Mouse (Mus musculus) neural tube, embryonic 10.5 days (tissue): ENCODE results near the gene Atraid.
A peak's percentile ranks its signal among the peaks of the same experiment; 100 is the strongest.

ENCODE experiments used
- DNase-seq: peaks from one replicate; pipeline ENCODE4 v3.0.0-alpha.2; 2017; ENCODE audit warnings: low spot score; ENCODE audit errors: extremely low spot score

Atraid gene

DNA sequence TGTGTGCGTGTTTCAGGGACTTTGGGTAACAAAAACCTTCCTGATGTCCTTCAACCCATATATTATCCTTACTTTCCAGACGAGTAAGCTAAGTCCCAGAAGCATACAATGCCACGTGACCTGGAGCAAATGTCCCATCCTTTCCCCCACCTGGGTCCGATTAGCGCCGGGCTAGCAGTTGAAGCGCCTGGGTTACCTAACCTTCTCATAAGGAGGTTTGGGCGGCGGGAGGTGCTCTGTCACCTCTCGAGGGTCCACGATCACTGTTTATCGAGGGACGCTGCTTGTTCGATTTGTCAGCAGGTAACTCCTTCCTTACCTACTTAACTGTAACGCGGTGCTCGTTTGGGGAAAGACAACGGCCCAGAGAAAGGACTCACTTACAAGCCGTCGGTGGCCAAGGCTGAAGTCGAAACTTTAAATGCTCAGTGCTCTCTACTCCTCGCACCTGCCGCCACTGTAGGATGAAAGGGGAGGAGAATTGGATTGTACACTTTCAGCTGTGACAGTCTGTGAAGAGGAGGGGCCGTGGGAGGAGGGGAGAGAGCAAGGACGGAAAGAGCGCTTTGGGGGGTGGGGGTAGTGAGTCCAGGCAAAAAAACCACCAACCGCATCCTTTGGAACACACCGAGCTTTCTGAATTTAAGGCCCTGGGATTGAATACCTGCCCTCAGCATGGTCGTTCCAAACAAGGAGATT lies 46.1 kb downstream of the Atraid start:
- peak; percentile 44 for DNase-seq

DNA sequence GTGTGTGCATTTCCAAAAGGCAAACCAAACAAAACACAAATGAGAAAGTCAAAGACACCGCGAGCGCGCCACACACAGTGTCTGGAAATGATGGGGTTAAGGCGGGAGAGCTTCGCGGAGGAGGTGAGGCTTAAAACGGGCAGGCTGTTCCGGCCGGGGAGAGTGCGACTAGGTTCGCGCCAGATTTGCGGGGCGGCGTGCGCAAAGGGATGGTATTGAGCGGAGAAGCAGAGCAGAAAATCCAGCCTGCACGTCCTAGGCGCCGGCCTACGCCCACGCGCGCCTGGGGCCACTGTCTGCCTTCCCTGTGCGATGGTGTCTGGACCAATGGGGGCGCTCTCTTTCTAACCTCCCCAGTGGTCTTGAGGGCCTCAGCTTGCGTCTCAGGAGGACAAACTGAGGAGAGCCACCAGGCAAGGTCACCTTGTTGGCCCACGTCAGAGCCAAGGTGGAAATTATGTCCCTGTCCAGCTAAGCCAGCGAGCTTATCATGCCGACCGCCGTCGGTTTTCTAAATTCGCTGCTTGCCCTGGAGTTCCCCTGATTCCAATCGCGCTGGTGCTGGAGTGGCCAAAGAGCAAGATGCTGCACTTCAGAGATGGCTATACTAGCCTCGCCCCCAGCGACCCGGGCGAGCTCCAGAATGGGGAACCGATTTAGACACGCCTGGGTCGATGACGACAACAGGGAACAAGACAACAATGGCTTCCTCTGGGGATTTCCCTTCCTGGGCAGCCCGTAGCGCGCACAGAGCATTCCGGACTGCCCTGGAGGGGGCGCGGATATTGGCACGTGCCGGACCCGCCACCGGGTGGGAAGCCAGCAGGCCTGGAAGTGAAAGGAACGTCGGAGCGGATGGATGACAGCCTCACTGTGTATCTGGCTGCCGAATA lies 46.9 kb downstream of the Atraid start:
- peak; percentile 53 for DNase-seq

DNA sequence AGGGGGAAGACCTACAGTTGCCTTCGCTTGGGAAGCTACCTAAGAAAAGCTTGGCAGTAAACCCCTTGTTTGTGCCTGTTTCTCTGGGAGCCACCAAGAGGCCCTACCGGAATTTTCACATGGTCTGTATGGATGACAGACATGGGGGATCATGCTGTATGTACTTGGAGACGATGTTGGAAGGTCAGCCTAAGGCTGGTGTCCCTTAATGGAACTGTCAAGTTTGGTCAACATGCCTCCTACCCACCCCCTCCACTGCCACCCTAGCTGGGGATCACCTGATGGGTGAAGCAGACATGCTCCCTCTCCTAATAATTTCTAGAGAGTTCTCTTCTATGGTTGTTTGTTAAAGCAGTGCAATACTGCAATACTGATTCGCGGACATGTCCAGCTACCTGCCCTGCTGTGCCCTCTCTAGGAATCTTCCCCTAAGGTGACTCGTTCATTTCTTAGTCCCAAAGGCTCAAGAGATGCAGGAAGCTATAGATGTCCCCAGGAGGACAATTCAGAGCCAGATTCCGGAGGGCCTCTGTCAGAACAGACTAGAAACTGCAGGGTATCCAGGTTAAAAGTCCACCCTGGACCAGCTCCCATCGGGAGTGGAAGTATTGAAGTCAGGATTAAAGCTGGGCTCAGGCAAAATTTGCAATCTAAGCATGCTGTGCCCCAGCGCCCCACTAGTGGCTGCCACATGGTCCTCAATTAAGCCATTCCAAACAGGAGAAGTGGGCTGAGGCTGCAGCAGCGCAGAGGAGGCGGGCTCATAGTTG lies 47.8 kb downstream of the Atraid start:
- DNase-seq = no peak
